8 mouse cellular contexts compared by ENCODE assay signal in genomic region chr4:81251934-81252333, GRCm38 (mm10).
A peak's percentile ranks its signal among the peaks of the same experiment; 100 is the strongest.
DNase-seq lines count a peak whose midpoint lies in the region; ATAC-seq lines count a peak whose summit lies in the region.

No protein-coding gene starts in this region.

- no peak overlapping the region for H3K4me2 ChIP-seq in forebrain, embryonic 16.5 days (ENCODE audit: low read length)

- no peak overlapping the region for H3K27ac ChIP-seq in forebrain, embryonic 16.5 days (ENCODE audit: low read length)

- no peak overlapping the region for H3K9ac ChIP-seq in forebrain, embryonic 16.5 days (replicated peaks; ENCODE audit: low read depth, low read length)

- H3K4me1 ChIP-seq in forebrain, embryonic 16.5 days (replicated peaks; ENCODE audit: control insufficient read depth, insufficient read depth, low read length), result 0 out of 2 replicates have a peak, but pooled peaks cover 2% of the 10 kb centered on the region

- 7% methylated on average over 5 of the region's 5 CpGs for whole genome bisulfite sequencing in forebrain, embryonic 16.5 days

- peak; percentile 50; the same call in 1 of the 2 replicates for ATAC-seq in forebrain, embryonic 16.5 days
- no peak for ATAC-seq in megakaryocyte-erythroid progenitor cell, adult 5-6 weeks (replicated peaks; ENCODE audit: low FRiP score, low TSS enrichment, poor library complexity, severe bottlenecking)

- no peaks in the 10 kb centered on the region for H3K9me3 ChIP-seq in forebrain, embryonic 16.5 days (ENCODE audit: control insufficient read depth, low read length)

- H3K36me3 ChIP-seq in forebrain, embryonic 16.5 days (ENCODE audit: control insufficient read depth, insufficient read depth), result no peaks in the 10 kb centered on the region

- peak; percentile 3 for DNase-seq in thymus, postnatal 14 days
- no peak for DNase-seq in thymus, postnatal 25 days
- DNase-seq in c-Kit-positive CD71-positive TER-119-positive erythroid progenitor cells, embryonic 14.5 days (ENCODE audit: low spot score), result peak; percentile 9
- peak; percentile 61 for DNase-seq in kidney, postnatal 14 days
- peak; percentile 13 to 23 for DNase-seq in lung, adult 18-20 months
- peak; percentile 22 for DNase-seq in right cerebral cortex, adult 18-20 months

- no peak overlapping the region for H3K4me3 ChIP-seq in forebrain, embryonic 16.5 days (replicated peaks; ENCODE audit: low read length)

- H3K27me3 ChIP-seq in forebrain, embryonic 16.5 days (replicated peaks; ENCODE audit: control insufficient read depth, insufficient read depth, low read length), result no peaks in the 10 kb centered on the region
